Mouse (Mus musculus): Measurements from ENCODE around the gene Ntan1.
"Not testable (repeated sequence)": the region's sequence is repeated elsewhere in the genome, so short reads cannot be mapped to it uniquely, and the experiment has no call there.

GRCm38 (mm10) chr16:13774651-13775050 is 44.0 kb upstream of the Ntan1 start:
- not testable (repeated sequence) for TF ChIP-seq GATA1 (IDR thresholded peaks at IDR 0.05; ENCODE audit: borderline replicate concordance, low read length); FLI1 (IDR thresholded peaks at IDR 0.05; ENCODE audit: low read length)
